Mouse (Mus musculus) liver, postnatal 0 days (tissue): Measurements from ENCODE around the gene Mnt.

Experiments
- CTCF ChIP-seq: sonication (generic); IDR thresholded peaks from 2 replicates; pipeline ENCODE4 v1.5.1; 2016; ENCODE audit warnings: antibody characterized with exemption, low read depth
- EP300 ChIP-seq: IDR thresholded peaks from 2 replicates; pipeline ENCODE4 v1.6.1; 2016; ENCODE audit warnings: antibody characterized with exemption, low read depth, mild to moderate bottlenecking

GRCm38 (mm10) chr11:74843761-74844160 lies 13.0 kb downstream of the Mnt start:
- no peak for TF ChIP-seq CTCF
- no peak for TF ChIP-seq EP300
